ENCODE assay signal across 8 mouse cellular contexts in the genomic region with DNA sequence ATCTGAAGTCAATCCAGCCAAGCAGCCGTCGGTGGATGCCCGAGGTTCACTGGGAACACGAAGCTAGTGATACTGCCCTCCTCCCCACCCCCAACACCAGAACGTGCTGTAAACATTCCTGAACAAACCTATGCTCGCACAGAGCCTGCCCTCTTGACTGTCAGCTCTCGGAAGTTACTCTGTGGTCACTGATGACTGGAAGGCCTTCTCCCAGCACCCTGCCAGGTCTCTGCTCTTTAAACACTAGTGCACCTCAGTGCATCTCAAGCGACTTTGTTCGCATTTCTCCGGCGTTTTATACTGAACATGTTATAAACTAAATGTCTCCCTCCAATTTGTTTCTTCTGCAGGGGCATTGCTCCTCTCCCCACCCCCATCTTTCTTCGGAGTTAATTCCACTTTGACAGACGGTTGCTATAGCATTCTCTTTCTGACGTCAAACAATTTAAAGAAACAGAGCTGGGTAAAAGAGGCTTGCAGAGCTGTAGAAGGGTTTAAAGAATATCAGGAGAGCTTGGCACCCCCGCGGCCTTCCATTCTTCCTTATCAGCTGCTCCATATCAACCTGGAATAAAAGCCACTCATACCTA. TPM values are rescaled to one million over a fixed set of nuclear protein-coding genes. Genes with fewer than 3 reads are reported as not detected.
DNase-seq lines count a peak whose midpoint lies in the region; ATAC-seq and TF ChIP-seq lines count a peak whose summit lies in the region.

No protein-coding gene starts in this region.

- TF ChIP-seq POLR2A in embryonic fibroblast, embryonic 13.5 days (IDR thresholded peaks at IDR 0.05; ENCODE audit: low read depth, low read length) = no peak
- TF ChIP-seq POLR2A in limb, embryonic 14.5 days (IDR thresholded peaks at IDR 0.05; ENCODE audit: borderline replicate concordance, extremely low read depth, insufficient read depth, insufficient read length) = no peak

- TF ChIP-seq EP300 in stomach, postnatal 0 days (optimal IDR thresholded peaks at IDR 0.05) = no peak

- no peak; the same call in 1 of the 2 replicates for ATAC-seq in limb, embryonic 14.5 days (ENCODE audit: low FRiP score, low read depth)
- peak; percentile 22; the same call in 1 of the 2 replicates for ATAC-seq in stomach, postnatal 0 days (ENCODE audit: low FRiP score, low TSS enrichment)
- ATAC-seq in inflammation-experienced regulatory T-cells, adult 6 months = no peak

- peak overlapping the region; percentile 77 for H3K9ac ChIP-seq in limb, embryonic 14.5 days (ENCODE audit: low read depth, low read length, severe bottlenecking)
- H3K9ac ChIP-seq in stomach, postnatal 0 days (ENCODE audit: low read length) = peak overlapping the region; percentile 70

- no peaks in the 10 kb centered on the region; the same call in 1 of the 2 replicates for H3K9me3 ChIP-seq in heart, embryonic 10.5 days
- H3K9me3 ChIP-seq in limb, embryonic 14.5 days (ENCODE audit: control insufficient read depth, low read length) = no peaks in the 10 kb centered on the region
- H3K9me3 ChIP-seq in stomach, postnatal 0 days (ENCODE audit: control insufficient read depth, low read length) = no peaks in the 10 kb centered on the region

- peaks cover 4% of the 10 kb centered on the region; the same call in 1 of the 2 replicates for H3K4me1 ChIP-seq in heart, embryonic 10.5 days
- peaks cover 6% of the 10 kb centered on the region; the same call in 1 of the 2 replicates for H3K4me1 ChIP-seq in embryonic fibroblast, embryonic 13.5 days (ENCODE audit: control insufficient read depth, insufficient read depth, low read length)
- H3K4me1 ChIP-seq in limb, embryonic 14.5 days (ENCODE audit: control insufficient read depth, insufficient read depth, low read length) = peaks cover 4% of the 10 kb centered on the region
- no peaks in the 10 kb centered on the region for H3K4me1 ChIP-seq in stomach, postnatal 0 days (replicated peaks; ENCODE audit: control insufficient read depth, insufficient read depth)

- 17% methylated on average over 16 of the region's 16 CpGs for WGBS in heart, embryonic 10.5 days
- WGBS in limb, embryonic 14.5 days = 23% methylated on average over 16 of the region's 16 CpGs
- 8% methylated on average over 16 of the region's 16 CpGs for WGBS in stomach, postnatal 0 days

- peak overlapping the region; percentile 50 for H3K4me2 ChIP-seq in limb, embryonic 14.5 days (replicated peaks; ENCODE audit: low read depth, low read length, severe bottlenecking)
- H3K4me2 ChIP-seq in stomach, postnatal 0 days (replicated peaks; ENCODE audit: low read depth) = peak overlapping the region; percentile 61

- no peak for TF ChIP-seq CTCF in embryonic fibroblast, embryonic 13.5 days (IDR thresholded peaks at IDR 0.05; ENCODE audit: borderline replicate concordance, insufficient read depth, low read length)
- no peak for TF ChIP-seq CTCF in stomach, postnatal 0 days (IDR thresholded peaks at IDR 0.05; ENCODE audit: low read depth)

- intact Hi-C loops in heart, postnatal 36 days (cut with DNase I) = loop anchor here (5.0 kb wide), 1 partner anchor 40 kb away; no protein-coding TSS in a partner anchor

- no peak for DNase-seq in heart, embryonic 10.5 days (ENCODE audit: low spot score)
- no peak for DNase-seq in heart, postnatal 36 days
- DNase-seq in 3T3-L1 (ENCODE audit: low read depth, low spot score) = peak; percentile 11
- no peak for DNase-seq in limb, embryonic 14.5 days (ENCODE audit: low spot score)
- DNase-seq in stomach, postnatal 0 days (ENCODE audit: low spot score) = no peak
- no peak for DNase-seq in left cerebral cortex, adult 8-10 months (ENCODE audit: low spot score in 2 of 2)

- H3K27me3 ChIP-seq in heart, embryonic 10.5 days (ENCODE audit: insufficient read depth, poor library complexity, severe bottlenecking) = no peaks in the 10 kb centered on the region
- H3K27me3 ChIP-seq in limb, embryonic 14.5 days (ENCODE audit: control insufficient read depth, insufficient read depth, low read length) = no peaks in the 10 kb centered on the region
- H3K27me3 ChIP-seq in stomach, postnatal 0 days (ENCODE audit: control insufficient read depth, insufficient read depth, low read length) = no peaks in the 10 kb centered on the region

- H3K36me3 ChIP-seq in heart, embryonic 10.5 days = peaks cover 9% of the 10 kb centered on the region; the same call in 1 of the 2 replicates
- H3K36me3 ChIP-seq in limb, embryonic 14.5 days (ENCODE audit: control insufficient read depth, insufficient read depth, low read length) = no peaks in the 10 kb centered on the region
- H3K36me3 ChIP-seq in stomach, postnatal 0 days (ENCODE audit: control insufficient read depth, insufficient read depth, low read length) = no peaks in the 10 kb centered on the region

- peak overlapping the region; percentile 91 for H3K4me3 ChIP-seq in heart, embryonic 10.5 days
- H3K4me3 ChIP-seq in embryonic fibroblast, embryonic 13.5 days (ENCODE audit: insufficient read depth, low read length) = peak overlapping the region; percentile 8; the same call in 1 of the 2 replicates
- H3K4me3 ChIP-seq in limb, embryonic 14.5 days (replicated peaks; ENCODE audit: low read length) = peak overlapping the region; percentile 65
- H3K4me3 ChIP-seq in stomach, postnatal 0 days (ENCODE audit: low read depth, low read length) = peak overlapping the region; percentile 61

- peak overlapping the region; percentile 94 for H3K27ac ChIP-seq in heart, embryonic 10.5 days
- no peak overlapping the region for H3K27ac ChIP-seq in embryonic fibroblast, embryonic 13.5 days (ENCODE audit: insufficient read depth, low read length)
- peak overlapping the region; percentile 74 for H3K27ac ChIP-seq in limb, embryonic 14.5 days (replicated peaks; ENCODE audit: low read depth, low read length)
- peak overlapping the region; percentile 87 for H3K27ac ChIP-seq in stomach, postnatal 0 days (replicated peaks)

RNA-seq across cellular contexts. Expression of a gene that starts 0.8 kb away (rescaled TPM):
- polyA plus RNA-seq in heart, embryonic 10.5 days (2016; fragmentation: Nextera tagmentation; extraction: Ambion mirVana) = 57.9 and 59.5 TPM in 2 replicates
- 10 to 100 TPM; 15.7 to 16.2 TPM for total RNA-seq in heart, postnatal 36 days (2021)
- 31.7 and 44.8 TPM in 2 replicates for polyA plus RNA-seq in embryonic fibroblast, embryonic 13.5 days (2011; ENCODE audit: insufficient read length, low read depth, missing spikeins)
- 70.3 and 97.8 TPM in 2 replicates for polyA plus RNA-seq in limb, embryonic 14.5 days (2012; rRNA removed)
- polyA plus RNA-seq in limb, embryonic 14.5 days (2014; fragmentation: Nextera tagmentation; extraction: Ambion mirVana) = 78.0 and 84.9 TPM in 2 replicates
- 39.5 and 42.6 TPM in 2 replicates for polyA plus RNA-seq in stomach, postnatal 0 days (2015; fragmentation: Nextera tagmentation; extraction: Ambion mirVana)
- total RNA-seq in left cerebral cortex, adult 8-10 months (2022) = 10 to 100 TPM; 25.6 to 41.5 (median 36.0) TPM
- 10 to 100 TPM; 19.0 to 23.9 (median 22.6) TPM for polyA plus RNA-seq in inflammation-experienced regulatory T-cells, adult 6 months (2017; shearing (Covaris generic))

Comparison
In these comparisons a context has a peak if more than half of its experiments do, and no peak if none do; other contexts are left out.
1. H3K4me3 ChIP-seq: peak in every context shown above with its lines; median percentile 91 in heart, embryonic 10.5 days; 65 in limb, embryonic 14.5 days; 61 in stomach, postnatal 0 days; 8 in embryonic fibroblast, embryonic 13.5 days.